Mouse (Mus musculus) yolk sac, embryonic 10.5 days (tissue): ENCODE results near the gene Vmn2r72.

Experiments used
- DNase-seq: peaks from one replicate; pipeline ENCODE4 v3.0.0-alpha.2; 2017; ENCODE audit warnings: low spot score

Vmn2r72 gene

DNA sequence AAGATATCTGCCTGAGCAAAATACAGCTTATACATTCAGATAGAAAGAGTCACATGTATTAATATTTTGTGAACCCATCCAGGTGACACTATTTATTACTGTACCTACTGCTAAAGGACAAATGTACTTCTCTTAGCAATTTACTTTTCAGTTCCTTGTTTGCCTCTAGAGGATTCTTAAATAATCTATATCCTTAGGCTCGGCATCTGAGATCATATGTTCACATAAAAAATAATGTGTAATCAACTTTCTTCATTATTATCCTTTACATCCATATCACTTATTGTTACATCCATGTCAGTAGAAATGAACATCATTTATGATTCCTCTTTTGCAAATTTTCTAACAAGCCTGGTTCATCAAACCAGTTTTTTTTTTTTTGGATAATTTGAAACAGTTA lies at the start of gene Vmn2r72:
Gene Vmn2r72, minus strand, starts transcription at position 101 of the 400 bp plus-strand sequence.
- no peak for DNase-seq
